Comparison of ENCODE assay signal across 21 mouse cellular contexts in the genomic region with DNA sequence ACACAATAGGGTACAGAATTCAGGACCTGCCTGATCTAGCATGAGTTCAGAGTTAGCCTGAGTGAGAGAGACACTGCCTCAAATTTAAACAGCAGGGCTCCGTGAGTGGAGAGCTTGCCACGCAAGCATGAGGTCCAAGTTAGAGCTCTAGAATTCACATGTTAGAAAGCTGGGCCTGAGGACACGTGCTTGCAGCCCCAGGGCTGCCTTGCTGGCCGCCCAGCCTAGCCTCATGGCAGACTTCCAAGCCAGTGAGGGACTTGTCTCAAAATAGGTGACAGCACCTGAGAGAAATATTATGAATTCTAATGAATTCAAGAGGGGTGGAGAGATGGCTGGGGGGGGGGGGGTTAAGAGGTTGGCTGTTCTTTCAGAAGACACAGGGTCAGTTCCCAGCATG. TPM values are rescaled to one million over a fixed set of nuclear protein-coding genes. Genes with fewer than 3 reads are reported as not detected.
DNase-seq lines count a peak whose midpoint lies in the region; ATAC-seq and TF ChIP-seq lines count a peak whose summit lies in the region.
"Had no signal": no experiment of that assay in that cellular context is flagged by ENCODE, and none has a peak within 500 bp of the region (broad histone marks: within the 10 kb centered on the region; RNA-seq: fewer than 3 reads in every experiment).

No protein-coding gene starts in this region.

- peaks cover 4% of the 10 kb centered on the region; the same call in 1 of the 2 replicates for H3K4me1 ChIP-seq in kidney, embryonic 15.5 days
- H3K4me1 ChIP-seq in liver, adult 2 months (ENCODE audit: control insufficient read depth, insufficient read depth, low read length): peaks cover 3% of the 10 kb centered on the region; the same call in 1 of the 2 replicates
- H3K4me1 ChIP-seq: embryonic facial prominence, embryonic 15.5 days had no signal

- H3K4me2 ChIP-seq in kidney, embryonic 15.5 days: no peak overlapping the region
- H3K4me2 ChIP-seq: embryonic facial prominence, embryonic 15.5 days; forebrain, embryonic 15.5 days; heart, embryonic 12.5 days; hindbrain, embryonic 12.5 days had no signal

- 89% methylated on average over 4 of the region's 4 CpGs for WGBS in kidney, embryonic 15.5 days
- 44% methylated on average over 4 of the region's 4 CpGs for WGBS in liver, adult 2 months

- no peaks in the 10 kb centered on the region for H3K27me3 ChIP-seq in kidney, embryonic 15.5 days
- no peaks in the 10 kb centered on the region for H3K27me3 ChIP-seq in liver, adult 2 months (ENCODE audit: control insufficient read depth, insufficient read depth, low read length)
- H3K27me3 ChIP-seq: embryonic facial prominence, embryonic 15.5 days; forebrain, embryonic 15.5 days; heart, embryonic 12.5 days had no signal

- no peaks in the 10 kb centered on the region for H3K36me3 ChIP-seq in kidney, embryonic 15.5 days
- H3K36me3 ChIP-seq in liver, adult 2 months (ENCODE audit: control insufficient read depth, insufficient read depth, low read length): peaks cover 7% of the 10 kb centered on the region; the same call in 1 of the 2 replicates
- H3K36me3 ChIP-seq: embryonic facial prominence, embryonic 15.5 days; forebrain, embryonic 10.5 days; forebrain, embryonic 15.5 days; heart, embryonic 12.5 days; hindbrain, embryonic 12.5 days had no signal

- H3K9me3 ChIP-seq in kidney, embryonic 15.5 days (replicated peaks): no peaks in the 10 kb centered on the region
- H3K9me3 ChIP-seq: embryonic facial prominence, embryonic 15.5 days; forebrain, embryonic 10.5 days; forebrain, embryonic 15.5 days; heart, embryonic 12.5 days; hindbrain, embryonic 12.5 days had no signal

- peak; percentile 21 for DNase-seq in heart, postnatal 4 days
- DNase-seq in heart, adult 18-20 months: no peak
- DNase-seq in kidney, adult 9 months: peak; percentile 57
- DNase-seq in liver, adult 2 months (ENCODE audit: extremely low read depth, low read depth, low spot score): peak; percentile 46
- DNase-seq in liver: no peak
- DNase-seq: adrenal gland, adult 2 months; adrenal gland, postnatal 25 days; cerebellum, adult 2 months; embryo, embryonic 11 days; gastrocnemius, postnatal 10 days had no signal

- no peak for TF ChIP-seq CTCF in liver, adult 2 months (IDR thresholded peaks at IDR 0.05; ENCODE audit: low read depth, low read length)

- TF ChIP-seq POLR2A in liver, adult 2 months (IDR thresholded peaks at IDR 0.05; ENCODE audit: extremely low read depth, insufficient read depth, low read length): no peak

- no peak for ATAC-seq in kidney, embryonic 15.5 days (replicated peaks; ENCODE audit: low FRiP score)
- ATAC-seq: forebrain, embryonic 15.5 days; hindbrain, embryonic 16.5 days had no signal

- H3K27ac ChIP-seq in kidney, embryonic 15.5 days: no peak overlapping the region
- peak overlapping the region; percentile 41 for H3K27ac ChIP-seq in liver, adult 2 months (replicated peaks; ENCODE audit: insufficient read depth, low read depth, low read length)
- H3K27ac ChIP-seq: embryonic facial prominence, embryonic 15.5 days; forebrain, embryonic 10.5 days; forebrain, embryonic 15.5 days; hindbrain, embryonic 12.5 days had no signal

- peaks cover 7% of the 10 kb centered on the region; the same call in 1 of the 2 replicates for H3K79me2 ChIP-seq in liver, adult 2 months (ENCODE audit: control insufficient read depth, insufficient read depth, low read length)

- no peak overlapping the region for H3K4me3 ChIP-seq in kidney, embryonic 15.5 days (replicated peaks)
- no peak overlapping the region for H3K4me3 ChIP-seq in liver, adult 2 months (ENCODE audit: insufficient read depth, low read depth, low read length)
- H3K4me3 ChIP-seq: embryonic facial prominence, embryonic 15.5 days; erythroblast, embryonic 14.5 days; forebrain, embryonic 10.5 days; forebrain, embryonic 15.5 days; heart, embryonic 12.5 days; hindbrain, embryonic 12.5 days had no signal

- H3K9ac ChIP-seq in kidney, embryonic 15.5 days: no peak overlapping the region
- H3K9ac ChIP-seq in liver, adult 2 months (ENCODE audit: low read depth, low read length): no peak overlapping the region
- H3K9ac ChIP-seq: embryonic facial prominence, embryonic 15.5 days; forebrain, embryonic 15.5 days; heart, embryonic 12.5 days; hindbrain, embryonic 12.5 days had no signal

RNA-seq across cellular contexts. Expression of a gene that starts 17.1 kb away (rescaled TPM):
- 1 to 10 TPM in 1 of 2 experiments, under 1 TPM in 1; 0.69 to 1.4 TPM for total RNA-seq in heart, postnatal 4 days (2021)
- total RNA-seq in heart, adult 18-20 months (2021): 1 to 10 TPM; 1.9 to 2.9 TPM
- polyA plus RNA-seq in kidney, embryonic 15.5 days (2015; fragmentation: Nextera tagmentation; extraction: Ambion mirVana): 5.1 and 5.8 TPM in 2 replicates
- total RNA-seq in liver, adult 2 months (2014; rRNA removed): 47.8 and 48.0 TPM in 2 replicates
- polyA plus RNA-seq in liver, adult 2 months (2012; rRNA removed): 28.7 and 30.2 TPM in 2 replicates
- total RNA-seq: common myeloid progenitor, adult 5-6 weeks had no signal
- polyA plus RNA-seq: embryonic facial prominence, embryonic 11.5 days; erythroblast, embryonic 14.5 days; forebrain, embryonic 10.5 days had no signal

RNA-seq across cellular contexts. Expression of a gene that starts 21.5 kb away (rescaled TPM):
- total RNA-seq in heart, postnatal 4 days (2021): under 1 TPM; 0.12 to 0.29 TPM
- under 1 TPM; 0.35 to 0.62 TPM for total RNA-seq in heart, adult 18-20 months (2021)
- polyA plus RNA-seq in kidney, embryonic 15.5 days (2015; fragmentation: Nextera tagmentation; extraction: Ambion mirVana): 3.3 and 4.1 TPM in 2 replicates
- 1.0 and 1.1 TPM in 2 replicates for total RNA-seq in liver, adult 2 months (2014; rRNA removed)
- 0.62 and 0.92 TPM in 2 replicates for polyA plus RNA-seq in liver, adult 2 months (2012; rRNA removed)
- polyA plus RNA-seq: embryonic facial prominence, embryonic 11.5 days; erythroblast, embryonic 14.5 days; forebrain, embryonic 10.5 days; forebrain, embryonic 15.5 days; hindbrain, embryonic 16.5 days had no signal

RNA-seq across cellular contexts. Expression of a gene that starts 48.0 kb away (rescaled TPM):
- total RNA-seq in heart, postnatal 4 days (2021): under 1 TPM; 0.45 to 0.48 TPM
- total RNA-seq in heart, adult 18-20 months (2021): 1 to 10 TPM; 5.4 to 7.1 TPM
- polyA plus RNA-seq in kidney, embryonic 15.5 days (2015; fragmentation: Nextera tagmentation; extraction: Ambion mirVana): 1.5 and 1.9 TPM in 2 replicates
- 21.8 and 25.0 TPM in 2 replicates for total RNA-seq in liver, adult 2 months (2014; rRNA removed)
- polyA plus RNA-seq in liver, adult 2 months (2012; rRNA removed): 14.2 and 17.2 TPM in 2 replicates
- total RNA-seq: common myeloid progenitor, adult 5-6 weeks had no signal
- polyA plus RNA-seq: erythroblast, embryonic 14.5 days; forebrain, embryonic 10.5 days; frontal cortex, adult 2 months had no signal

Comparison
In these comparisons a context has a peak if more than half of its experiments do, and no peak if none do; other contexts are left out.
1. DNase-seq: peak in heart, postnatal 4 days (single experiment), kidney, adult 9 months (single experiment) and liver, adult 2 months (single experiment); none in heart, adult 18-20 months (0 of 2) and liver (single experiment).
2. RNA of a gene that starts 48.0 kb away (total RNA-seq): 21.8 to 25.0 TPM in liver, adult 2 months and 5.4 to 7.1 TPM in heart, adult 18-20 months; 0.45 to 0.48 TPM in heart, postnatal 4 days; every median in the first group is over 4 times any median in the second.
3. RNA of a gene that starts 17.1 kb away (total RNA-seq): 47.8 to 48.0 TPM in liver, adult 2 months; 1.9 to 2.9 TPM in heart, adult 18-20 months and 0.69 to 1.4 TPM in heart, postnatal 4 days; every median in the first group is over 10 times any median in the second.